Mouse (Mus musculus): ENCODE results near the gene Kif14.

GRCm38 (mm10) chr1:136566386-136566785, 100.2 kb downstream of the Kif14 start:
- TF ChIP-seq POLR2A (IDR thresholded peaks at IDR 0.05; ENCODE audit: borderline replicate concordance, insufficient read depth, low read length): no peak
- TF ChIP-seq CTCF (IDR thresholded peaks at IDR 0.05; ENCODE audit: borderline replicate concordance, insufficient read depth, low read depth, low read length): no peak
